Mouse (Mus musculus) retina, embryonic 14.5 days (tissue): Measurements from ENCODE around the gene Tmem222.
A peak's percentile ranks its signal among the peaks of the same experiment; 100 is the strongest.

Experiments used
- DNase-seq: peaks from one replicate; pipeline ENCODE4 v3.0.0-alpha.2; 2015; ENCODE audit warnings: low spot score

The Tmem222 gene

GRCm38 (mm10) chr4:133251214-133251613 is 26.4 kb downstream of the Tmem222 start:
- DNase-seq: peak; percentile 13

- DNase-seq: peak; percentile 86
Observed at GRCm38 (mm10) chr4:133250609-133251008, 27.0 kb downstream of the Tmem222 start.

GRCm38 (mm10) chr4:133247806-133248449 is 29.7 kb downstream of the Tmem222 start:
- DNase-seq: no peak

- no peak for DNase-seq
Observed at GRCm38 (mm10) chr4:133247072-133247471, 30.5 kb downstream of the Tmem222 start.

GRCm38 (mm10) chr4:133244289-133244688 is 33.3 kb downstream of the Tmem222 start:
- DNase-seq: no peak

GRCm38 (mm10) chr4:133243538-133243937 is 34.1 kb downstream of the Tmem222 start:
- DNase-seq: no peak

- no peak for DNase-seq
Observed at GRCm38 (mm10) chr4:133242710-133243109, 34.9 kb downstream of the Tmem222 start.

GRCm38 (mm10) chr4:133241910-133242309 is 35.7 kb downstream of the Tmem222 start:
- no peak for DNase-seq

- peak; percentile 85 for DNase-seq
Observed at GRCm38 (mm10) chr4:133240934-133241908, 36.4 kb downstream of the Tmem222 start.

- DNase-seq: peak; percentile 45
Observed at GRCm38 (mm10) chr4:133240490-133240921, 37.1 kb downstream of the Tmem222 start, which contains the start of gene Map3k6. Gene Map3k6, plus strand, starts transcription at chr4:133240818.

- no peak for DNase-seq
Observed at GRCm38 (mm10) chr4:133237911-133238310, 39.7 kb downstream of the Tmem222 start.

GRCm38 (mm10) chr4:133235415-133235814 is 42.2 kb downstream of the Tmem222 start:
- no peak for DNase-seq

GRCm38 (mm10) chr4:133234771-133235170 is 42.8 kb downstream of the Tmem222 start:
- no peak for DNase-seq

GRCm38 (mm10) chr4:133233285-133233976 is 44.2 kb downstream of the Tmem222 start:
- peak; percentile 62 for DNase-seq

- DNase-seq: no peak
Observed at GRCm38 (mm10) chr4:133229582-133229981, 48.0 kb downstream of the Tmem222 start.

GRCm38 (mm10) chr4:133227636-133228035 is 50.0 kb downstream of the Tmem222 start:
- no peak for DNase-seq

GRCm38 (mm10) chr4:133226073-133226472 is 51.5 kb downstream of the Tmem222 start:
- no peak for DNase-seq

GRCm38 (mm10) chr4:133223875-133224274 is 53.7 kb downstream of the Tmem222 start:
- no peak for DNase-seq

- DNase-seq: no peak
Observed at GRCm38 (mm10) chr4:133221701-133222100, 55.9 kb downstream of the Tmem222 start.

GRCm38 (mm10) chr4:133220656-133221055 is 56.9 kb downstream of the Tmem222 start:
- DNase-seq: no peak

- no peak for DNase-seq
Observed at GRCm38 (mm10) chr4:133218745-133219144, 58.8 kb downstream of the Tmem222 start.

- DNase-seq: peak; percentile 86
Observed at GRCm38 (mm10) chr4:133217641-133218040, 60.0 kb downstream of the Tmem222 start.
